Mouse (Mus musculus): ENCODE measurements around the gene Acads. TPM values are rescaled to one million over a fixed set of nuclear protein-coding genes. Genes with fewer than 3 reads are reported as not detected.

Acads gene
- total and polyA plus RNA-seq, 3 experiments: 31.9 to 56.5 TPM; not detected in 1

DNA sequence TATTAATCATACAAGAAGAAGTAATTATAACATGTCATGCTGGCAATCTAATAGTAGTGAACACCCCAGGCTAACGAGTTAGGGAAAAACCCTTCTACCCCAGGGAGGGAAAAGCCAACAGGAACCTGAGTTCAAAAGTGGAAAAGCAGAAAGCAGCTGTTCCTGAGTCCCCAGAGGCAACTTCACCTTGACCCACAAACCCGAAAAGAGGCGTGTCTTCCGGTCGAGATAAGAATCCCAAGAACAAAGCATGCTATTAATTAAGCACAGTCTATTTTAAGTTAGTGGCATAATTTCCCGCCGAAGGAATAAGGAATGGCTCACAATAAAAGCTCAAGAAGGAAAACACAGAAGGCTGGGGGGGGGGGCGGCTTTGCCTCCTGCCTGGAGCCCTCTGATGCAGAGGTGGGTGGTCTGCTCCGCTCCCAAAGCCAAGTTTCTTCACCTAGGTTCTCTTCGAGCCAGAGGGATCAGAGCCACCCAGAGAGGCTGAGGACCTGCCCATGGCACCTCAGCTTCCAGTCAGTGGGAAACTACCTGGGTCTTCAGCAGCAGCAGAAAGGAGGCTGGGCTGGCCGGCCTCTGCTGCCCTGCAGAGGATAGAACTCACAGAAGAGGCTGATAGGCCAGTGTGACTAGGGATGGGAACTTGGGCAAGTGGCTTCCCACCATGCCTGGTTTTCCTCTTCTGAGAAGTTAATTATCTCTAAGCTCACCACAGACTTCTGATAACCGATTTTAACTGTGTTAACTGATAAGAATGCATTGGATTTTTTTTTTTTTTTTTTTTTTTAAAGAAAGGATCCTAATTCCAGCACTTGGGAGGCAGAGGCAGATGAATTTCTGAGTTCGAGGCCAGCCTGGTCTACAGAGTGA lies 42.2 kb upstream of the Acads start (continued):
- TF ChIP-seq MXI1 (IDR thresholded peaks at IDR 0.05; ENCODE audit: low read depth, low read length): peak; percentile 38; the same call in 1 of the 2 replicates
- TF ChIP-seq UBTF (IDR thresholded peaks at IDR 0.05; ENCODE audit: borderline replicate concordance, insufficient read depth, low read depth, low read length): no peak
- peak; percentile 21 to 47; a peak in 2 of 4 replicates for TF ChIP-seq EP300 (IDR thresholded peaks at IDR 0.05; ENCODE audit: low read depth in 1 of 2, low read length in 2 of 2)
- TF ChIP-seq MAZ (IDR thresholded peaks at IDR 0.05; ENCODE audit: low read depth, low read length): no peak
- peak; percentile 70 for TF ChIP-seq ETS1 (IDR thresholded peaks at IDR 0.05; ENCODE audit: low read depth, low read length)
- no peak for TF ChIP-seq MYB (IDR thresholded peaks at IDR 0.05; ENCODE audit: low read depth, low read length)
- no peak for TF ChIP-seq GABPA (IDR thresholded peaks at IDR 0.05; ENCODE audit: low read depth, low read length)
- TF ChIP-seq CTCF (IDR thresholded peaks at IDR 0.05 in 2 of 3, conservative IDR thresholded peaks at IDR 0.05 in 1 of 3; ENCODE audit: control insufficient read depth in 1 of 3, insufficient read depth in 1 of 3, low read depth in 2 of 3, low read length in 3 of 3, poor library complexity in 1 of 3, severe bottlenecking in 1 of 3): no peak
- peak in 1 of 2 experiments; percentile 46; a peak in 1 of 4 replicates for TF ChIP-seq POLR2A (IDR thresholded peaks at IDR 0.05; ENCODE audit: control insufficient read depth in 1 of 2, insufficient read depth in 1 of 2, low read depth in 1 of 2, low read length in 2 of 2, poor library complexity in 1 of 2)
- no peak for TF ChIP-seq KAT2A (conservative IDR thresholded peaks at IDR 0.05; ENCODE audit: low read depth, low read length)
- 0 out of 2 replicates have a peak, but pooled peaks have one; percentile 55 for TF ChIP-seq SIN3A (IDR thresholded peaks at IDR 0.05; ENCODE audit: low read length)
- TF ChIP-seq MYC (IDR thresholded peaks at IDR 0.05; ENCODE audit: low read depth, low read length): no peak; the same call in 1 of the 2 replicates
- TF ChIP-seq MAFK (IDR thresholded peaks at IDR 0.05; ENCODE audit: borderline replicate concordance, low read depth, low read length): no peak
- no peak for TF ChIP-seq NRF1 (IDR thresholded peaks at IDR 0.05; ENCODE audit: insufficient read depth, low read depth, low read length, poor library complexity, severe bottlenecking)

GRCm38 (mm10) chr5:115160655-115161054 lies 41.5 kb upstream of the Acads start:
- Histone ChIP-seq H3K27me3 (ENCODE audit: control insufficient read depth in 1 of 2, insufficient read depth in 2 of 2, low read length in 2 of 2) (no peaks in the 10 kb centered on the region), H3K4me3 (ENCODE audit: control insufficient read depth in 1 of 2, insufficient read depth in 1 of 2, low read depth in 2 of 2, low read length in 2 of 2) (peak overlapping the region; percentile 57), H3K27ac (ENCODE audit: control insufficient read depth, low read depth, low read length) (peak overlapping the region; percentile 91), H3K4me1 (ENCODE audit: control insufficient read depth in 1 of 2, insufficient read depth in 2 of 2, low read length in 2 of 2) (peaks cover 0 to 24% of the 10 kb centered on the region in 2 experiments; a peak in 3 of 4 replicates), H3K36me3 (ENCODE audit: control insufficient read depth in 1 of 2, insufficient read depth in 2 of 2, low read length in 2 of 2) (peaks cover 0 to 23% of the 10 kb centered on the region in 2 experiments; a peak in 2 of 4 replicates), H3K9me3 (replicated peaks; ENCODE audit: insufficient read depth, low read length) (no peaks in the 10 kb centered on the region), H3K9ac (ENCODE audit: control insufficient read depth, low read depth, low read length, poor library complexity, severe bottlenecking) (peak overlapping the region; percentile 90), H3K79me2 (ENCODE audit: control insufficient read depth, insufficient read depth, low read length, poor library complexity) (peaks cover 29% of the 10 kb centered on the region)
- TF ChIP-seq MXI1 (IDR thresholded peaks at IDR 0.05; ENCODE audit: low read depth, low read length): peak; percentile 82
- peak in 1 of 2 experiments; percentile 36; a peak in 1 of 4 replicates for TF ChIP-seq USF2 (IDR thresholded peaks at IDR 0.05; ENCODE audit: borderline replicate concordance in 1 of 2, insufficient read depth in 1 of 2, low read depth in 1 of 2, low read length in 2 of 2)
- peak; percentile 84 for TF ChIP-seq USF1 (IDR thresholded peaks at IDR 0.05; ENCODE audit: low read depth, low read length)
- peak; percentile 10; the same call in 1 of the 2 replicates for TF ChIP-seq MAX (IDR thresholded peaks at IDR 0.05; ENCODE audit: low read length)
- peak; percentile 52 for TF ChIP-seq NELFE (IDR thresholded peaks at IDR 0.05; ENCODE audit: low read depth, low read length)
- peak; percentile 22; the same call in 1 of the 2 replicates for TF ChIP-seq TCF12 (IDR thresholded peaks at IDR 0.05; ENCODE audit: low read depth, low read length)
- no peak for TF ChIP-seq ZC3H11A (IDR thresholded peaks at IDR 0.05; ENCODE audit: low read depth, low read length)
- no peak for TF ChIP-seq CHD1 (IDR thresholded peaks at IDR 0.05; ENCODE audit: low read depth, low read length)
- TF ChIP-seq ZKSCAN1 (IDR thresholded peaks at IDR 0.05; ENCODE audit: low read depth, low read length): no peak
- TF ChIP-seq POLR2A (IDR thresholded peaks at IDR 0.05; ENCODE audit: control insufficient read depth in 1 of 2, insufficient read depth in 1 of 2, low read depth in 1 of 2, low read length in 2 of 2, poor library complexity in 1 of 2): peak; percentile 36 to 57; a peak in 1 of 4 replicates
- peak; percentile 28; the same call in 1 of the 2 replicates for TF ChIP-seq HCFC1 (IDR thresholded peaks at IDR 0.05; ENCODE audit: low read depth, low read length)
- DNase-seq (ENCODE audit: low read depth, low spot score): peak; percentile 82
